Mouse (Mus musculus): ENCODE measurements at regions not wholly inside any gene's neighbourhood (a gene's known extent, or its start where the extent isn't known, plus 50 kb on each side); places are given as distances from the start of the nearest gene placed in this dataset.

DNA sequence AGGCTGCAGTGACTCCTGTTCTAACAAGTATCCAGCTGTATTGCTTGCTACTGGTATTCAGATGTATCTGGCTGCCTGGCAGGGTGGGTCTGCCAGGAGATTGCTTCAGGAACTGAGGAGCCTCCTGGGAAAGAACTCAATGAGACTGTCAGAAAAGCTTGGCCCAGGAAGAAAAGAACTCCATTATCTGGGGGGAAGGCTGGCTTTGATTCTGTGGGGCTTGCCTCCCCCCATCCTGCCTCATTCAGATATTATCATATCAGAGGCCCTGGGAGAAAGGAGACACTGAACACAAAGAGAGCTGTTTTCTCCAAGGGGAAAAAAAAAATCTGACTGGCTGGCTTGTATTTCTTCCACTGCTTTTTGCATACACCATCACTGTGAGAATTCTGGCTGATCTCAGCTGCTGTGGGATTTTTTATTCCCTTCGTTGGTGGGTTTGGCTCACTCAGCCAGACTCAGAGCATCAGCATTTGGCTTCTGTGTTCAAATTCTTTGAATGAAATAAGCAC lies 552.0 kb upstream of the Tbl1xr1 start:
- peak; percentile 18 for DNase-seq (ENCODE audit: low spot score)

DNA sequence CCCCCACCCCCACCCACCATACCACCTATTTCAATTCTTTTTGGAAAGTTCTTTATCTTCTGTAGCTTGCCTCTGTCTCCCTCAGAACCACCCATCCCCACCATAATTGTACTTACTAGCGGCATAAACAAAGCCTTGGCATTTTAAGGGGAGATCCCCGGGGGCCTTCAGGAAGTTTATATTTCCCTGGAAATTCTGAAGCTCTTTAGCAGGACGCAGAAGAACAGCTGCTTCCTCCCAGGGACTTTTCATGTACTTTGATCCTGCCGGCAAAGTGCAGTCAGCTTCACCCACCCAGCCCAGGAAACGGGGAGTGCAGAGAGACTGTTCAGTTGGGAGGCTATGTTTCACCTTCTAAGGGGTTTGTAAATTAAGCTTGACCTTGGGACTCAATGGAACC lies 545.6 kb upstream of the Tbl1xr1 start:
- DNase-seq (ENCODE audit: low spot score), result no peak

DNA sequence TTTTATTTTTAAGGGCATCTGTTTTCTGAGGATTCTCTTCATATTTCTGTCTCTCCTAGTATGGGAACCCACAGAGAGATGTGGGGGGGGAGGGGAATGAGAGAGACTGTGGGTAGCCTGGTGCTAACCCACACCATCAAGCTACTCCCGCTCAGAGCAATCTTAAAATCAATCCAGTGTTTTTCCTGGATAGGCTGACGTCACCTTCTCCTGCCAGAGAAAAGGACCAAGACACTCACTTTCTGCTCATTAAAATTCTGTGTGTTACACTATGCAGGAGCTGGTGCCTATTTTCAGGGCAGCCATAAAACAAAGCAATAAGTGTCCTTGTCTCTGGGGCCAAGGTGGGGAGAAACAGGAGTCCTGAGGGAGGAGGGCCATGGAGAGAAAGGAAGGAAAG lies 537.3 kb upstream of the Tbl1xr1 start:
- no peak for DNase-seq (ENCODE audit: low spot score)

DNA sequence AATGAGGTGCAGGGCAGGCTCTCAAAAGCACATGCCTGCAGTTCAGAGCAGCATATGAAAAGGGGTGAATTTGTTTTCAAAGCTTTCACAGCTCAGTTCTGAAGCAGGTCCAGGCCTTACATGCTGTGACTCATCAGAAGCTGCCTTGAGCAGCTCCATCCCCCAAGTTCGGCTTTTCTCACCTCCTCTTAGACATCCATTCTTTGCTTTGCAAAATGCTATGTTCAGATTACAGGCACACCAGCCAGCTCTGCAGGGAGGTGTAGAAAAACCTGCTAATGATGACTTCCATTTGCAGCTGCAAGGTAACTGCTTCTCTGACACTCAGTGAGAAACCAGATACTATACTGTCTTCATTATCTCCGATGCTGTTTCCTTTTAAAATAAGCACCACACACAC lies 532.0 kb upstream of the Tbl1xr1 start:
- peak; percentile 58 for DNase-seq (ENCODE audit: low spot score)

DNA sequence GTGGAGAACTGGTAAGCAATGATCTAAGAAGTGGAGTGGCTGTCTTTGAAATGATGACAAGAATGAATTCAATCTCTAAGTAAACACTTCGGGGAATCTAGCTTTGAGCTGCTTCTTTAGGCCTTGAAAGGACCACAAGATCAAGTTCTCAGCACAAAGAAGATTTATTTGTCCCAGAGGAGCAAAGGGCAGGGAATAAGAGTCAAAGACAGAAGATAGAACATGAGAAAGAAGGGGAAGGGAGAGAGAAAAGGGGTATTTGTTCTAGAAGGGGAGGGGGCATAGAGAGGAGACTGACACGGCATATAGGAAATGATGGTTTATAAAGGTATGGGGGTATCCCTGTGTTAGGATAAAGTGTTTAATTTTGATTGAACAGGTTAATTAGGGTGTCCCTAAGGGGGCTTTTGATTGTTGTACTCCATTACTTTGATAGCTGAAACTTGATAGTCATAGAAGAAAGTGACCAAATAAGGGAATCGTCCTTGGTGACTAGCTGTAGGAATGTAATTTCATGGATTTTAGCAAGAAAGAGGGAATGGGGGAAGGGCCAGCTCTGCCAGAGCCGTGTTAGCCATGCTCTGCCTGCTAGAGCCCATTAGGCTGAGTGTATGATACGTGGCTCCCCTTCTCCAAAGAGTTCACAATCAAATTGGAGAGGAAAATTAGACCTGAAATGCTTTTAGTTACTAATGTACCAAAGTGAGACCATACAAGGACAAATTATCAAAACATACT lies 531.1 kb upstream of the Tbl1xr1 start:
- no peak for DNase-seq (ENCODE audit: low spot score)

DNA sequence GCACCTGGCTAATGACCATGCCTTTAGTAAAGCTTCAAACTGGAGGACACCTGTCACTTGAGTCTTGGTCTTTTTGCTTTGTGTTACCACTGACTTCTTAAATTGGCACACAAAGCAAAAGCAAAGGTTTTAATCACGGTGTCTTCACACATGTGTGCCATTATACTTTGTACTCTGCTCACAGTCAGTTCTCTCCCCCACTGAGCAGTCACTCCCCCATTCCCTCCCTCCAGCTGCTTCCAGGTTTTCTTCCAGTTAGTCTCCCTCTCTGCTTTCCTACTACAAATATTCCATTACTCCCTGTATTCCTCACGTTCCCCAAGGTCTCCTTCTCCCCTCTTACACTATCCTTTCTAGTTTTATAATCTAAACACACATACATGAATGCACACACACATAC lies 530.0 kb upstream of the Tbl1xr1 start:
- DNase-seq (ENCODE audit: low spot score), result no peak

DNA sequence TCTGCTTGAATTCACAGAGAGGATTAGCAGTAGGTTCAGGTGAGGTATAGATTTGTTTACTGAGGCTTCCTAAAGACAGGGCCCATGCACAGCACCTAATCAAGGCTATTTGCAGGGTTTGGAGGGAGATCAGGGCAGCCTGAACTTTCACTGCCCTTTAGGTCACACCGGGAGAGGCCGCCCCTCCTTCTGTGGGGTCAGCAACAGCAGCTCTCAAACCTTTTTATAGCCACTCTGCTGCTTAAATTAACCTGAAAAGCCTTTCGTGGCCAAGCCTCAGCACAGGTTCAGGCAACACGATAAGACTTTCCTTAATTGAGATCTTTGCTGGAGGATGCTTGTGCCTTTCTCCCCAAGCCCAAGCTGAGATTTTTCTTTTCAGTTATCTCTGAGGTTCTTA lies 526.8 kb upstream of the Tbl1xr1 start:
- DNase-seq (ENCODE audit: low spot score), result no peak

DNA sequence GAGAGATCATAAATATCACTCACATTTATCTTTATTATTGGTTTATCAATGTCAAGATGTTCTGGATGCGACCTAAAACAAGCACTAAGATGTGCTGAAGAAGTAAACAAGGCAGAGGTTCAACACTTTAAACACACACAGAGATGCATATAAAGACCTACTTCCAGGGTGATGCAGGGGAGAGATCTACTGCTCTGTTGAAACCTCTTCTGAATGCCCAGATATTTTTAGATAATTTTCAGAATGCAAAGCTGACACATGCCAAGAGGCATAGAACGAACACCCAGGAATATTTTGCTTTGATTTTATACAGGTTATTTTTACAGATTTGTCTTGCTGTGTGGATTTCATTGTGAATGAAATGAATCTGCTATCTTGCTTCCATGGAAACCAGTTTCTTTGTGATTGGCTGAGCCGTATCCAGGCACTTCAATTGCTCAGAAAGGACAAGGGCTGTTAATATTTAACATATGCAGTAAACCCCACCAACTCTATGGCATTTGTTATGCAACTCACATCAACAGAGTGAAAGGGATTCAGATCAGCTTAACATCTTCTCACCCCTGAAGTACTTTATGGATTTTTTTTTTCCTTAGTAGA lies 523.2 kb upstream of the Tbl1xr1 start:
- DNase-seq (ENCODE audit: low spot score), result peak; percentile 57

DNA sequence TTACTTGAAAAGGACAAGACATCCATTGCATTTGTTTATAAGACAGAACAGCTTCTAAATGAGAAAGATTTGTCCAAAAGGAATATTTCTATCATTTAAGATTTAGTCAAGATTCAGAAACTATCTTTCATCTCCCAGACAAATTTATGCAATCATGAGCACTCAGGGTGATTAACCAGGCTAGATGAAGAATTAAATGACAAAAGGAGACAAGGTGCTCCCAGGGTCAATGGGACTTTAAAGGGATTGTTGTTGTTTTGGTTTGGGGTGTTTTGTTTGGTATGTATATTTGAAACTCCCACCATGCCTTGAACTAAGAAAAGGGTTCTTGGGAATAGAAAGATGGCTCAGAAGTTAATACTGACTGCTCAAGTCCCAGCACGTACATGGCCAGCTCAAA lies 522.6 kb upstream of the Tbl1xr1 start:
- no peak for DNase-seq (ENCODE audit: low spot score)

DNA sequence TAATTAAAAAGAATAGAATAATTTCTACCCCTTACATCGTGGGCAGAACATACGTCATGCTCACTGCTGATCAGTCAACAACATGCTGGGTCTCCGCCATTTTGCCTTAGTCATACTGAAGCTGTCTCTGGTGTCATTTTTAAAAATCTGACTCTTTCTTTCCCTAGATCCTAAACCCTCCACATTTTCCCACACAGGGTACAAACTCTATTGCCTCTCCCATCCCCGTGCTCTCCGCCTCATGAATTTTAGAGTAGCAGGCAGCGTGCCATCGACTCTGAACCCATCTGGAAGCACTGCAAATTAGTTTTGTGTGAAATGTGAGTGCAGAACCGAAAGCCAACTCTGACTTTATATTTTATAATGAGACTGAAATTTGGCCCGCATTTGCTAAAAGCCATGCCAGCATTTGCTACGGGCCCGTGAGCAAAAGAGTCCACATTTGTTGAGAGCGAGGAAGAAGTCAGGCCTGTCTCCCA lies 518.5 kb upstream of the Tbl1xr1 start:
- no peak for DNase-seq (ENCODE audit: low spot score)

DNA sequence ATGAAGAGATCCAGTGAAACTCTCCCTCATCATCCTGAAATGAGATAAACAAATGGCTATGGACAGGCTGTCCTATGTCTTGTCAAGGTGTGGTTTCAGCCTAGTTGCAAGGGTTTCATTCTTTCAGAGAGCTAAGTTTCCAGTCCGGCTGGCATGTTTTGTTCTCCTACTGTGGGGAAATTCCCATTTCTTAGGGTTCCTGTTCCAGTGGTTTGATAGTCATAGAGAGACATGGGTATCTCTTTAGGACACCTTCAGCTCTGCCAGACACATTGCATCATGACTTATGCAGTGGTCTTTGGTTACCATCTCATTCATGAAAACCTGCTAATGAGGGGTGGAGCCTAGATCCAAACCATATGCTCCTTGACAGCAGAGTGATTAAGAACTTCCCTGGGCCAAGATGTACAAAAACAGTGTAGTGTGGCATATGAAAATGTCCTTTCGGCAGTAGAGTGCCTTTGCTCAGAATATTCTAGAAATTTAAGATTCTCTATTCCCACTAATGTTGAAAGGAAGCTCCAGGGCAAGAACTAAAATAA lies 513.6 kb upstream of the Tbl1xr1 start:
- no peak for DNase-seq (ENCODE audit: low spot score)

DNA sequence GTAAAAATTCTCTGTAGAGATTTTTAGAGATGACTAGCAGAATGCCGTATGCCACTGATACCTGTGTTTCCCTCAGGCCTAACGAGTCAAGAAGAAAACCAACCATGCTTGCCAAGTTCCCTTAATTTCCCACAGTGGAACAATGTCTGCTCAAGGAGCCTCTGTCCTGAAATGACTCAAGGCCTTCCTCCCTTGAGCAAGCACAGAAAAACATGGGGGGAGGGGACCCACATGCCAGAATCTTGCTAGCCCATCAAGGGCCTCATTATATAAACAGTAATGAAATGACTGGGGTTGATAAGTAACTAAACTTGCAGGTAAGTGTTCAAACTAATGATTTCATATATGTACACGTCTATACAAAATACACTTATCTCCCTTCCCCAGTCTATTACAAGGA lies 513.0 kb upstream of the Tbl1xr1 start:
- DNase-seq (ENCODE audit: low spot score), result no peak

DNA sequence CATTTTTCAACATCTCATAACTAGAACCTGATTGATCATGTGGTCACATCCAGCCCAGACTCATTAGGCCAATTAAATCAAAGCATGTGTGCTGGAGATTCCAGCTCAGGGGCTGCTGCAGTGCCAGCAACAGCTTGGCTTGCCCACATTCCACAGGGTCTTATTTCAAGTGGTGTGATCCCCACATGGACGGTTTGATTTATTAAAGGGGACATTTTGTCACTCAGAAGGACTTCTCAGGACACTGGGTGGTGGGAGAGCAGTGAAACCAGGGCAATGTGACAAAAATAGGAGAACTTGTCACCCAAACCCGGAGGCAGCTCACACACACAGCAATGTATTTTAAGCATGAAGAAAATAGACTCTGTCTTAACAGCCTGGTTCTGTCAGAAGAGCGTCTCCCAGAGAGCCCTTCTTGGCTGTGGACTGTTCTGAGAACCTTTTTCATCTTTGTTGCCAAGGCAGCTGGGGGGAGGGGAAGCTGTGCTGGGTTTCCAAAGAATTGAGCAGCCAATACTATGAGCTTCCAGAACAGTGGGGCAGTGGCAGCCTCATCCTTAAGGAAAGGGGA lies 512.2 kb upstream of the Tbl1xr1 start:
- peak; percentile 74 for DNase-seq (ENCODE audit: low spot score)

DNA sequence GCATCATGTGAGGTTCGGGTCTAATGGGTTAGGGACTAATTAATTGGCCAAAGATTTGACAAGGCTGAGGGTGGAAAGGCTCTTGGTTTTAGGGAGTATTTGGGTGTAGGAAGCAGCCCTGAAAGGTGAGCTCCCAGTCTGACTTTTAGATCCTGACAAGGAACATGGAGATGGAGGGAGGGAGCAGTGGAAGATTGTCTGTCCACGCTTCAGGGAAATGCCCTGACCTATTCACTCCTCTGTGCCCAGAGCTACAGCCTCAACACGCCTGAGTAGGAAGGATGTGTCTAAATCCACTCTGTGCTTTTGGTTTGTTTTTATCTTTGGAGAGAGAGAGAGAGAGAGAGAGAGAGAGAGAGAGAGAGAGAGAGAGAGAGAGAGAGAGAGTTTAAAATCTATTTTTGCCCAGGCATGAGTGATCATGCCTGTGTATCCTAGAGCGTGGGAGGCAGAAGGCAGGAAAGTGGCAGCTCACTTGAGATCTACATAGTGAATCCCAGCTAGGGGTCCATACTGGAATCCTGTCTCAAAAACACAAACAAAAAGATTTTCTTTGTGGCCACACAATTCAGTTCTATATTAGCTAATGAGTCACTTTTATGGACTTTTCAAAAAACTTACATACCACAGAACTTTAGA lies 511.5 kb upstream of the Tbl1xr1 start:
- no peak for DNase-seq (ENCODE audit: low spot score)

DNA sequence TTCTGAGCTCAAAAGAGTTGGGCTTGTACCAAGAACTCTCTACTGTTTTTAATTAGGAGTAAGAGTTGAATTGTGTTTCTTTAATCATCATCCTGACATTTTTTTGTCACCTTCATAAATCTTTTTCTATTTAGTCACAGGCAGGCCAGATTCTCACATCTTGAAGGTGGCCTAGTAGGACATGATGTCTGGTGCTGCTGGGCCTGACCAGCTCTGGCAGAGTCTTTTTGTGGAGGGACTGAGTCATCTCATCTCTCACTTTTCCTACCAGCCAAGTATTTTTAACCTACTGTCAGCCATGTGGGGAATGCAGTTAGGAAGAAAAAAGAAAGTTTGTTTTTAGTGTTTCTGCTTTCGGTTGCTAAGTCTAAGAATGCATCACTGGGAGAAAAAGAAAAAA lies 506.7 kb upstream of the Tbl1xr1 start:
- DNase-seq (ENCODE audit: low spot score), result peak; percentile 51

DNA sequence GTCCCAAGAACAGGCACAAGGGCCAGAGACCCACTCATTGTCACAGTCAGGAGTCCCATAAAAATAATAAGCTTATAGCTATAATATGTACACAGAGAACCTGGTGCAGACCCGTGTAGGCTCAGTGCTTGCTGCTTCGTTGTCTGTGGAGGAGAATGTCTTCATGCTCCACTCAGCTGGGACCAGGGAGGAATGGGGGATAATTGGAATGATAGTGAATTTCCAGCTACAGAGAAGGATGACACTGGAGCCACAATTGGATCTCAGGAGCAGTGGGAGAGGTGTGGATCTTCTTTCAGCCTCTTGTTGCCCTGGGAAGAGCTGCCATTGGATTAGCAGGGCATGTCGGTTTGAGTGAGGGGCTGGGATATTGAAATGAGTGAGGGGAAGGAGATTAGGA lies 497.8 kb upstream of the Tbl1xr1 start:
- DNase-seq (ENCODE audit: low spot score), result no peak

DNA sequence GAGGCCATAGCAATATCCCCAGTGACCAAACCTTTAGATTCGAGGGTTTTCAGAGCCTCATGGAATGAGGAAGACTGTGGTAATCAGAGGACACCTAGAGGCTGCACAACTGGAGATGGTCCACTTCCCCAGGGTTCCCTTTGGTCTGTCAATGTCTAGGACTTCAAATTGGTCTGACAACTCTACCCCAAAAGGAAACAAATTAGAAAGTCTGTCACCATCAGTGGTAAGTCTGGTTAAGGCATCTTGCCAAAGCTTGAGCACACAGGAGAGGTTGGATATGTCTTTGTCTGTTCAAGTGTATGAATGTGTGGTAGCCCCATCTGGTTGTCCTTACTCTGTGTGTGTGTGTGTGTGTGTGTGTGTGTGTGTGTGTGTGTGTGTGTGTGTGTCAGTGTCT lies 494.3 kb upstream of the Tbl1xr1 start:
- no peak for DNase-seq (ENCODE audit: low spot score)

DNA sequence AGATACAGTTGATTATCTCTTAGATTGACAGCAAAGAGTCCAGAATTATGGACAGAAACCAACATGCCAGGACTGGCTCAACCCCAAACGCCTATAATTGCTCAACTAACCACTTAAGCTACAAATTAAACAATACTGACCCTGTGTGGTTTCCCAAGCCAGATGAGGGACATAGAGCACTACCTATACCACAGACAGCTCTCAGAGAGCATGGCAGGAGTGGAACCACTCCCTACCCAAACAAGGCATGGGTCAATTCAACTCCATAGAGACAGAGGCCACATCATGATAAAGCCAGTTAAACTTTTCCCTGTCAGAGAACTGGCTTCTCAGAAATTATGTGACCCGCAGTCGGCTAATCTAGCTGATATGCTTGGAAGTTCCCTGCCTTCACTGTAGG lies 490.7 kb upstream of the Tbl1xr1 start:
- no peak for DNase-seq (ENCODE audit: low spot score)

DNA sequence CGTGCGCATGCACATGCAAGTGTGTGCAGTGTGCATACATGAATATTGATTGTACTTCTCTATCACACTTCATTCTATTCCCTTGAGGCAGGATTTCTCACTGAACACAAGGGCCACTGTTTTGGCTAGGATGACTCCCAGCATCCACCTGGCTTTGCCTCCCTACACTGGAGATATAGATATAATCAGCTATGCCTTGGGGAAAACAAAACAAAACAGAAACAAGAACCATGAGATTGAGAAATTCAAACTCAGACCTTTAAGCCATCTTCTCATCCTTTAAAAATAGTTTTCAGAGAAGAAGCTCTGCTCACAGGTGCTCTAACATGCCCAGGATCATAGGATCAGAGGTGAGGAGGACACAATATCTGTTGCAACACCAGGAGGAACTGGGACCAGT lies 469.6 kb upstream of the Tbl1xr1 start:
- DNase-seq (ENCODE audit: low spot score), result no peak

DNA sequence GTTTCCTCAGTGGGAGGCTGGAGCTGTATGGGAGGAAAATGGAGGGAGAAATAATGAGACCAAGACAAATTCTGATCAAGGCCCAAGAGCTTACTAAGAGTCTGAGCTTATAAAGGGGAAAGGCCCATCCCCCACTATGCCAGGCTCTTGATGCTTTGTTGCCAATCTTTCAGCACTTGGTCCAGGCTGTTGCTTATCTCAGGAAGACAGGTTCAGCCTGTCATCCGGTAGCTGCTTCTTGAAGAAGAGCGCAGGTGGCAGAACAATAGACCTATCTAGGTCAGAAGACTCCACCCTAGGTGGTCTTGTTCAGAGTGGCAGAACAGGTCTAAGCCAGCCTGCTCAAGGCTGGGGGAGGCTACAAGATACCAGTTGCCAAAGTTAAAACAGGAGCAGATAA lies 466.2 kb upstream of the Tbl1xr1 start:
- no peak for DNase-seq (ENCODE audit: low spot score)

DNA sequence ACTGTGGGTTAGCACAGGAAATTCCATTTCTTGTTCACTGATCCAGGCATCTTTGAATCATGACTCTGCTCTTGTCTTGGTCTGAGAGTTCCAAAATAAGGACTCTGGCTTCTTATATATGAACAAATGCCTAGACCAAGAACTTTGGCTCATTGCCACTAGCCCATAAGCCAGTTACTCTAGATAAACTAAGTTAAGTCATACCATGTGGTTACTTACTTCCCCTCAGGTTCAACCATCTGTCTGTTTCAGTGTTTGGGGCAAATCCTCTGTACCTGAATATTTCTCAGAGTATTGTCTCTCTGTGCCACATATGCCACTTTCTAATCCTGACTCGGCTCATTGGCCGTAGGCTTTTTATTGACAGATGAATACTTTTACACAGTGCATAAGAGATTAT lies 454.7 kb upstream of the Tbl1xr1 start:
- no peak for DNase-seq (ENCODE audit: low spot score)

DNA sequence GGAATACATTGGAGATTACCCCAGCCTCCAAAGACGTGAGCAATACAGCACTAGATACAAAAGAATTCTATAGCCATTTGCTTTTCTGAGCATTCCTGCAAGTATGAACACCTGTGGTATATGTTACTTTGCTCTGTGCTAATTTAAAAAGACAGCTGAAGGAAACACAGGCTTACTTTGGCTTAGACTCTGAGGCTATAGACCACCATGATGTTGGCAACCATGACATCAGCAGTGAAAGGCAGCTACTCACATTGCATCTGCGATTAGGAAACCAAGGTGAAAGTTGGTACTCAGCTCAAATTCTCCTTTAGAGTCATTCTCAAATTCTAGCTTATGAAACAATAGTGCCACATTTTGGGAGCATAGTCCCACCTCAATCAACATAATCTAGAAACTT lies 451.4 kb upstream of the Tbl1xr1 start:
- DNase-seq (ENCODE audit: low spot score), result no peak

DNA sequence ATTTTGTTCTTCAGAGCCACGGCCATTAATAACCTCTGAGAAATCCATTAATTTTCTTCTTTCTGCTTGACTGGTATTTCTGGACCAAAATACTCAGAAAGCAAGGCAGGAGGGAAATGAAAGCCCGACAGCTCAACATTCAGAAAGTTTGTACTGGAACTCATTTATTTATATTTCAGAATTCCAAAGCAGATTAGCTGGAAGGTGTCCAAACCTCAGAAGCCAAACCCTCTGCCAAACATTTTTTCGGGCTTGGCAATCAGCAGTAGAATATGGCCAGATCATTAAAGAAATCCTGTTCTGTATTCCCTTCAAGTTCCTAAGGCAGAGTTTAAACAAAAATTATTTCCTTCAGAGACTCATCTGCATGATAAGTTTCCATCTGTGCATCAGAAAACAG lies 450.4 kb upstream of the Tbl1xr1 start:
- no peak for DNase-seq (ENCODE audit: low spot score)

Measured in left cerebral cortex, adult 11 months (tissue).